Mouse (Mus musculus): ENCODE data around the gene Sytl3. TPM values are rescaled to one million over a fixed set of nuclear protein-coding genes. Genes with fewer than 3 reads are reported as not detected.

Gene Sytl3
- polyA plus RNA-seq, 1 experiment from 2014 or later: not detected

DNA sequence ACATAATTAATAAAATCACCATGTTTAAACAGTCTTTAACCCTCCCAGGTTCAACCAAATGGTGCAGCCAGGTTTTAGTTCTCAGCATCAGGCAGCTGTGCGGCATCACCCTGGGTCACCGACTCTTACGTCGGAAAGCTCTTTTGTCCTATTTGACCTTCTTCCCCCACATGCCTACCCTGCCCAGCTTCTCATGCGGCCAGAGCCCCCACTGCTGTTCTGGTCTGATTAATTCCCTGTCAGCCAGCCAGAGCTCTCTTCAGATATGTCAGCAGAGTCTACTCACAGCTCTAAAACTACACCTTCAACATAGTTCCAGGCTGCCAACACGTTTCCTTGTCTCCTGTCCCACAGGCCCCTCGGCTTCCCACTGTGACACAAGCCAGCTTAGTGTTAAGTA, 88.6 kb downstream of the Sytl3 start:
- no peak overlapping the region for H3K9ac ChIP-seq (ENCODE audit: low read length)
- no peak overlapping the region for H3K4me2 ChIP-seq (ENCODE audit: low read depth)
- DNase-seq (ENCODE audit: low spot score) (no peak), ATAC-seq (ENCODE audit: insufficient read depth, low FRiP score, low TSS enrichment) (no peak)
- H3K27ac ChIP-seq (ENCODE audit: low read depth, low read length): no peak overlapping the region
- 31% methylated on average over 7 of the region's 7 CpGs for WGBS
- H3K4me1 ChIP-seq (ENCODE audit: control insufficient read depth, insufficient read depth, low read length): peaks cover 23% of the 10 kb centered on the region; the same call in 1 of the 2 replicates
- H3K9me3 ChIP-seq (ENCODE audit: control insufficient read depth, low read length): no peaks in the 10 kb centered on the region
- no peaks in the 10 kb centered on the region for H3K36me3 ChIP-seq (ENCODE audit: control insufficient read depth, insufficient read depth, low read length)
- H3K4me3 ChIP-seq (ENCODE audit: low read depth, low read length): no peak overlapping the region
- H3K27me3 ChIP-seq (ENCODE audit: control insufficient read depth, insufficient read depth, low read length): no peaks in the 10 kb centered on the region

DNA sequence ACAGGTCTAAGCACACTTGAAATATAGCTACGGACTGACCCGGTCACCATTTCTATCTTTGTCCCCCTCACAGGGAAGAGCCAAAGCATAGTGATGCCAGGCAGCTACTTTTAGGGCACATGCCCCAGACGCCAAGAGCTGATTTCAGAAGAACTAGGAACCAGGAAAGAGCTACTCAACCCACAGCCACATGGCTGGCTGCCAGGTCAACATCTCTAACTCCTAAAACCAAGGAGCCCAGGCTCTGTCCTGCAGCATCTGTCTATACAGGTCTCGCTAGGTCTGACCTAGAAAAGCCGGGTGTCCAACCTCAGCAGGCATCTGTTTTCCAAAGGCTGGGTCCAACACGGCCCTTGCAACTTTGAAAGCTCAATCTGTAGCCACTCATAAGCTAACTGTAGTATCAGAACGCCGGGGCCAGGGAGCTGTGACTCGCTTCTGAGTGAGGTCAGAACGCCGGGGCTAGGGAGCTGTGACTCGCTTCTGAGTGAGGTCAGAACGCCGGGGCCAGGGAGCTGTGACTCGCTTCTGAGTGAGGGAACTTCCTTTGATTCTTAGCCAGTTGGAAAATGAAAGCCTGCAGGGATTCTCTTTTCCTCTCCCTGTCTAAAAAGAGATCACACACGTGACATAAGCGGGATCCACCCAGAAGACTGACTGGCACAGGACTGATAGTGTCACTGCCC, 90.0 kb downstream of the Sytl3 start:
- no peaks in the 10 kb centered on the region for H3K36me3 ChIP-seq (ENCODE audit: control insufficient read depth, insufficient read depth, low read length)
- H3K9me3 ChIP-seq (ENCODE audit: control insufficient read depth, low read length): no peaks in the 10 kb centered on the region
- H3K4me2 ChIP-seq (ENCODE audit: low read depth): no peak overlapping the region
- DNase-seq (ENCODE audit: low spot score) (no peak), ATAC-seq (ENCODE audit: insufficient read depth, low FRiP score, low TSS enrichment) (no peak)
- H3K27me3 ChIP-seq (ENCODE audit: control insufficient read depth, insufficient read depth, low read length): no peaks in the 10 kb centered on the region
- H3K4me3 ChIP-seq (ENCODE audit: low read depth, low read length): no peak overlapping the region
- H3K9ac ChIP-seq (ENCODE audit: low read length): no peak overlapping the region
- peaks cover 15% of the 10 kb centered on the region; the same call in 1 of the 2 replicates for H3K4me1 ChIP-seq (ENCODE audit: control insufficient read depth, insufficient read depth, low read length)
- no peak overlapping the region for H3K27ac ChIP-seq (ENCODE audit: low read depth, low read length)
- whole genome bisulfite sequencing: 86% methylated on average over 17 of the region's 17 CpGs

DNA sequence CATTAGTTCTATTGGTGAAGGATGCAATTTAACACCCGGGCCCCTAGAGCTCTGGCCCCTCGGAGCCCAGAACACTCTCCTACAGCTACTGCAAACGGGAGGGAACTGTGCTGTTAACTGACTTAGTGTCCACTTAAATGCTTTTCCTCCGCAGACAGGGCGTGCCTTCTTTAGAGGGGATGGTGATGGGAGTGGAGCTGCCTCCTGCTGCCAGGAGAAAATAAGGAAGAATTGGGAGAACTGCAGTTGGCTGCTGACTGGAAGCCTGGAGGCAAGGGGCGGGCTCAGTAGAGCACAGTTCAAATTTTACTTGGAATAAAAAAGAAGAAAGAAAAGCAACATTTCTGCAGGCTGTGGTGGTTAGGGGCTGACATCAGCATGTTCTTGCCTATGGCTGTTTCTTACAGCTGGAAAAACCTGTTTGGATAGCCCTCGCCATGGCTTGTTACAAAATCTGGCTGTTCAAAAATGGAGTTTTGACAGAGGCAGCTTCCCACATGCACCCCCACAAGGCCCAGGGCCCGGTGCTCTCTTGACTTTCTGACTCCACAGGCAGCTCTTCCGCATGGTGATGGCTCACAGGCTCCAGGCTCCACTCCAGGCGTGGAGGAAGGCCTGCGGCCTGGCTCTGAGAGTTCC, 92.4 kb downstream of the Sytl3 start:
- H3K4me2 ChIP-seq (ENCODE audit: low read depth): no peak overlapping the region
- no peak overlapping the region for H3K9ac ChIP-seq (ENCODE audit: low read length)
- no peak overlapping the region for H3K4me3 ChIP-seq (ENCODE audit: low read depth, low read length)
- H3K36me3 ChIP-seq (ENCODE audit: control insufficient read depth, insufficient read depth, low read length): no peaks in the 10 kb centered on the region; the same call in 1 of the 2 replicates
- no peaks in the 10 kb centered on the region for H3K9me3 ChIP-seq (ENCODE audit: control insufficient read depth, low read length)
- DNase-seq (ENCODE audit: low spot score): no peak
- 81% methylated on average over 11 of the region's 11 CpGs for WGBS
- no peaks in the 10 kb centered on the region for H3K27me3 ChIP-seq (ENCODE audit: control insufficient read depth, insufficient read depth, low read length)
- no peak overlapping the region for H3K27ac ChIP-seq (ENCODE audit: low read depth, low read length)
- no peak for ATAC-seq (ENCODE audit: insufficient read depth, low FRiP score, low TSS enrichment)
- H3K4me1 ChIP-seq (ENCODE audit: control insufficient read depth, insufficient read depth, low read length): peaks cover 10% of the 10 kb centered on the region; the same call in 1 of the 2 replicates

DNA sequence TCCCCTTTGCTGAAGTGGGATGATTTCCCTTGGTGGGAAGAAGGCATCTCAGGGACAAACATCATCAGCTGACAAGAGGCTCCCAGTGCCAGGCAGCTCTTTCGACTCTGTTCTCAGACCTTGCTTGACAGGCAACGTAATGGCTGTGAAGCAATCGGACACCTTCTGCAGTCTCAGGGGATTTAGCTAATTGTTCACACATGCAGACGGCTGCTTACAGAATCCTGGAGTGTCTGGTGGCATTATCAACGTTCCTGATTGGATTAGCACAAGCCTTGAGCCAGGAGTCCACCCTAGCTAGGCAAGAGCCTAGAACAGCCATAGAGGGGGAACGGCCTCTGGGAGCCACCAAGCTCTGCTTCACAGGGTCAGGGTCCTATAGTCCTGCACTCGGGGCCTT, 93.5 kb downstream of the Sytl3 start:
- no peak overlapping the region for H3K4me2 ChIP-seq (ENCODE audit: low read depth)
- no peak overlapping the region for H3K4me3 ChIP-seq (ENCODE audit: low read depth, low read length)
- 58% methylated on average over 7 of the region's 7 CpGs for WGBS
- DNase-seq (ENCODE audit: low spot score) (no peak), ATAC-seq (ENCODE audit: insufficient read depth, low FRiP score, low TSS enrichment) (no peak)
- peaks cover 10% of the 10 kb centered on the region; the same call in 1 of the 2 replicates for H3K4me1 ChIP-seq (ENCODE audit: control insufficient read depth, insufficient read depth, low read length)
- H3K27me3 ChIP-seq (ENCODE audit: control insufficient read depth, insufficient read depth, low read length): no peaks in the 10 kb centered on the region
- no peaks in the 10 kb centered on the region; the same call in 1 of the 2 replicates for H3K36me3 ChIP-seq (ENCODE audit: control insufficient read depth, insufficient read depth, low read length)
- H3K9ac ChIP-seq (ENCODE audit: low read length): no peak overlapping the region
- no peaks in the 10 kb centered on the region for H3K9me3 ChIP-seq (ENCODE audit: control insufficient read depth, low read length)
- H3K27ac ChIP-seq (ENCODE audit: low read depth, low read length): no peak overlapping the region

DNA sequence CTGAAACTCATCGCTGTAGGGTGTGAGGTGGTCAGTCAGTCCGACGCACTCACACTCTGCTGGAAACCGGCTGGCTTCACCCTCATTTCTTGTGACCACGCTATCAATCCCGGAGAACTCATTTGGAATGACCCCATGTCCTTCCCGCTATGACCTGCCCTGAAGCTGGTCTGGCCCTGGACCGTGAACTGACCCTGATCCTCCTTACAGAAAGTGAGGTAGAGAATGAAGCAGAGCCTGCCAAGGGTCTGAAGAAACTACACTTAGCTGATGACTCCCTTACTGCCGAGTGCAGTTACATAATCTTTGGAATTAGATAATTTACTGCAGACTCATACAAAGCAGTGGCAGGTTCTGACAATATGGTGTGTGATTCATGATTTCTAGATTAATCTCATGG, 96.3 kb downstream of the Sytl3 start:
- Histone ChIP-seq H3K4me1 (ENCODE audit: control insufficient read depth, insufficient read depth, low read length) (0 out of 2 replicates have a peak, but pooled peaks cover 5% of the 10 kb centered on the region), H3K4me2 (ENCODE audit: low read depth) (no peak overlapping the region), H3K27ac (ENCODE audit: low read depth, low read length) (no peak overlapping the region), H3K9me3 (ENCODE audit: control insufficient read depth, low read length) (no peaks in the 10 kb centered on the region), H3K9ac (ENCODE audit: low read length) (no peak overlapping the region), H3K4me3 (ENCODE audit: low read depth, low read length) (no peak overlapping the region), H3K27me3 (ENCODE audit: control insufficient read depth, insufficient read depth, low read length) (no peaks in the 10 kb centered on the region), H3K36me3 (ENCODE audit: control insufficient read depth, insufficient read depth, low read length) (no peaks in the 10 kb centered on the region; the same call in 1 of the 2 replicates)
- 89% methylated on average over 9 of the region's 9 CpGs for WGBS
- no peak for DNase-seq (ENCODE audit: low spot score)
- ATAC-seq (ENCODE audit: insufficient read depth, low FRiP score, low TSS enrichment): no peak

DNA sequence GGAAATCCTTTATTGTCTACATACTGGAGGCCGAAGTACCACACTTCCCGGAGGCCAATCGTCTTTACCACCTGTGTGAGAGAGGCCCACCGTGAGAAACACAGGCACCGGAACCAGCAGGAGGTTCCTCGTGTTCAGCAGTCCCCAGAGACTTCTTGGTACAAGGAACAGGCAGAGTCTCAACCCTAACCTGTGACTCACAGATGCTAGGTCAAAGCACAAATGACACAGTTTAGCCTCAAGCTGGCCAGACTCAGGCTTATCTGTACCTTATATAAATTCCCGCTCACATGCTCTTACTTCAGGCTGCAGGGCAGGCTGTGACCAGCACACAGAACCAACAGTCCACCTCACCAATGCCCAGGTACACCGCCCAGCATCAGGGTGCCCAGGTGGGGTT, 97.0 kb downstream of the Sytl3 start:
- DNase-seq (ENCODE audit: low spot score): no peak
- no peak overlapping the region for H3K4me2 ChIP-seq (ENCODE audit: low read depth)
- H3K36me3 ChIP-seq (ENCODE audit: control insufficient read depth, insufficient read depth, low read length): no peaks in the 10 kb centered on the region; the same call in 1 of the 2 replicates
- no peak overlapping the region for H3K4me3 ChIP-seq (ENCODE audit: low read depth, low read length)
- 0 out of 2 replicates have a peak, but pooled peaks cover 5% of the 10 kb centered on the region for H3K4me1 ChIP-seq (ENCODE audit: control insufficient read depth, insufficient read depth, low read length)
- no peak for ATAC-seq (ENCODE audit: insufficient read depth, low FRiP score, low TSS enrichment)
- no peaks in the 10 kb centered on the region for H3K9me3 ChIP-seq (ENCODE audit: control insufficient read depth, low read length)
- H3K27me3 ChIP-seq (ENCODE audit: control insufficient read depth, insufficient read depth, low read length): no peaks in the 10 kb centered on the region
- H3K9ac ChIP-seq (ENCODE audit: low read length): no peak overlapping the region
- no peak overlapping the region for H3K27ac ChIP-seq (ENCODE audit: low read depth, low read length)
- 88% methylated on average over 8 of the region's 8 CpGs for WGBS

DNA sequence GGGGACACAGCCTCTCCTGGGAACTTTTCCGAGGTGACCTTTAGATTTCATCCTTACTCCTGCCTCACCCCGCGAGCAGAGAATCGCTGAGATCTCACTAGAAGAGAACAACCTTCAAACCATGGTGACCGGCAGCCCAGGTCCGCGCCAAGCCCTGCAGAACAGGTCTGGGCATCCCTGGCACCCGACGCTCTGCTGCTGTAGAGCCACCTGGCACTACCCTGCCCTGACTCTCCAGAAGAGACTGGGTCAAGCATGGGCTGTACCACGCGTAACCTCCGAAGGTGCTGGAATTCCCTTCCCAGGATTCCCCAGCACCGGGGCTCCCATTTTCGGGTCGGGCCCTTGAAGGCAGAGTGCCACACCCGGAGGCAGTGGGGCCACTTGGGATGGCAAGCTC, 99.0 kb downstream of the Sytl3 start:
- H3K9me3 ChIP-seq (ENCODE audit: control insufficient read depth, low read length): no peaks in the 10 kb centered on the region
- no peak overlapping the region for H3K4me3 ChIP-seq (ENCODE audit: low read depth, low read length)
- WGBS: 97% methylated on average over 16 of the region's 16 CpGs
- H3K36me3 ChIP-seq (ENCODE audit: control insufficient read depth, insufficient read depth, low read length): no peaks in the 10 kb centered on the region; the same call in 1 of the 2 replicates
- no peak for ATAC-seq (ENCODE audit: insufficient read depth, low FRiP score, low TSS enrichment)
- no peak overlapping the region for H3K27ac ChIP-seq (ENCODE audit: low read depth, low read length)
- H3K27me3 ChIP-seq (ENCODE audit: control insufficient read depth, insufficient read depth, low read length): no peaks in the 10 kb centered on the region
- no peak overlapping the region for H3K4me2 ChIP-seq (ENCODE audit: low read depth)
- H3K9ac ChIP-seq (ENCODE audit: low read length): no peak overlapping the region
- no peak for DNase-seq (ENCODE audit: low spot score)
- 0 out of 2 replicates have a peak, but pooled peaks cover 2% of the 10 kb centered on the region for H3K4me1 ChIP-seq (ENCODE audit: control insufficient read depth, insufficient read depth, low read length)

DNA sequence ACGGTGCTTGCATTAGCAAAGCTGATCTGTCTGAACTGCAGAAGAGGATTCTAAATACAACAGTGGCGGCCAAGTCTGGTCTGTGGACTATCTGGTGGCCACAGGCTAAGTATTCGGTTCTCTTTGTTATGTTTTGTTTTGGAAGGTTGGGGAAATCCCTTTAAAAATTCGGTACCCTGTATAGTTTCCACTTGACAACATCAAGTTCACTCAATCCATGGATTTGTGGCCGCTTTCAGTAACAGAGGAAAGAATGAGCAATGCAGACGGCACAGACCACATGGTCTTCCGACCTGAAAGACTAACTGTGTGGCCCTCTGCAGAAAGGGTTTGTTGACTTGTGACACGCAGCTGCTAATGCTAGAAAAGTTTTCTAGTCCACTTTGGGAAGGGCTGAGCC, 100.0 kb downstream of the Sytl3 start:
- WGBS: 88% methylated on average over 8 of the region's 8 CpGs

More for the DNA sequence above, 100.0 kb downstream of the Sytl3 start:
- Histone ChIP-seq H3K36me3 (ENCODE audit: control insufficient read depth, insufficient read depth, low read length) (no peaks in the 10 kb centered on the region; the same call in 1 of the 2 replicates), H3K27me3 (ENCODE audit: control insufficient read depth, insufficient read depth, low read length) (no peaks in the 10 kb centered on the region), H3K27ac (ENCODE audit: low read depth, low read length) (no peak overlapping the region), H3K9ac (ENCODE audit: low read length) (no peak overlapping the region), H3K4me1 (ENCODE audit: control insufficient read depth, insufficient read depth, low read length) (peaks cover 10% of the 10 kb centered on the region), H3K4me3 (ENCODE audit: low read depth, low read length) (no peak overlapping the region), H3K9me3 (ENCODE audit: control insufficient read depth, low read length) (no peaks in the 10 kb centered on the region), H3K4me2 (ENCODE audit: low read depth) (no peak overlapping the region)
- no peak for ATAC-seq (ENCODE audit: insufficient read depth, low FRiP score, low TSS enrichment)
- no peak for DNase-seq (ENCODE audit: low spot score)
